Mouse (Mus musculus) frontal cortex, adult 2 months (tissue): ENCODE measurements around the gene Ltbp3. TPM values are rescaled to one million over a fixed set of nuclear protein-coding genes. Genes with fewer than 3 reads are reported as not detected.

Source experiments
- DNase-seq, 2 experiments: peaks; one replicate each; pipeline ENCODE4 v3.0.0; 2022; ENCODE audit warnings: low spot score in 1 of 2; ENCODE audit errors: extremely low spot score in 1 of 2
- polyA plus RNA-seq: library from polyadenylated mRNA; depleted of rRNA; stranded (reverse); fragments of >200 nt; gene quantifications from 2 replicates; pipeline ENCODE4 v1.2.3, GENCODE M21; 2012

Ltbp3 gene
- polyA plus RNA-seq, 1 experiment, result 81.5 TPM

DNA sequence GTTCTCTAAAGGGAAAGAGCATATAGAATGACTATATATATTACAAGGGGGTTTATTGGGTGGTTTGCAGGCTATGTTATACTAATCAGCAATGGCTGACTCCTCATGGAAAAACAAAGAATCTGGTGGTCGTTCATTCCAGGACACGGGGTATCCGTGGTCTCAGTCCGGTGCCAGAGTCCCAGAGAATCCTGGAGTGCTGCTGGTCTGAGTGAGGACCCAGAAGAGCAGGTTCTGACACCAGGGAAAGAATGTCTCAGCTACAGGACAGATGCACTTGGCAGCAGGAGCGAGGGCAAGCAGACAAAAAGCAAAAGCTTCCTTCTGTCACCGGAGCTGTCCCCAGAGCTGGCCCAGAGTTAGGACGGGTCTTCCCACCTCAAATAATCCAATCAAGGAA lies 47.9 kb downstream of the Ltbp3 start:
- DNase-seq, result no peak

GRCm38 (mm10) chr19:5789066-5789465 lies 48.4 kb downstream of the Ltbp3 start:
- DNase-seq, result no peak

GRCm38 (mm10) chr19:5791329-5791728 lies 50.6 kb downstream of the Ltbp3 start:
- DNase-seq, result no peak

- peak in 1 of 2 experiments; percentile 79 for DNase-seq
Observed at GRCm38 (mm10) chr19:5793116-5793515, 52.4 kb downstream of the Ltbp3 start.

DNA sequence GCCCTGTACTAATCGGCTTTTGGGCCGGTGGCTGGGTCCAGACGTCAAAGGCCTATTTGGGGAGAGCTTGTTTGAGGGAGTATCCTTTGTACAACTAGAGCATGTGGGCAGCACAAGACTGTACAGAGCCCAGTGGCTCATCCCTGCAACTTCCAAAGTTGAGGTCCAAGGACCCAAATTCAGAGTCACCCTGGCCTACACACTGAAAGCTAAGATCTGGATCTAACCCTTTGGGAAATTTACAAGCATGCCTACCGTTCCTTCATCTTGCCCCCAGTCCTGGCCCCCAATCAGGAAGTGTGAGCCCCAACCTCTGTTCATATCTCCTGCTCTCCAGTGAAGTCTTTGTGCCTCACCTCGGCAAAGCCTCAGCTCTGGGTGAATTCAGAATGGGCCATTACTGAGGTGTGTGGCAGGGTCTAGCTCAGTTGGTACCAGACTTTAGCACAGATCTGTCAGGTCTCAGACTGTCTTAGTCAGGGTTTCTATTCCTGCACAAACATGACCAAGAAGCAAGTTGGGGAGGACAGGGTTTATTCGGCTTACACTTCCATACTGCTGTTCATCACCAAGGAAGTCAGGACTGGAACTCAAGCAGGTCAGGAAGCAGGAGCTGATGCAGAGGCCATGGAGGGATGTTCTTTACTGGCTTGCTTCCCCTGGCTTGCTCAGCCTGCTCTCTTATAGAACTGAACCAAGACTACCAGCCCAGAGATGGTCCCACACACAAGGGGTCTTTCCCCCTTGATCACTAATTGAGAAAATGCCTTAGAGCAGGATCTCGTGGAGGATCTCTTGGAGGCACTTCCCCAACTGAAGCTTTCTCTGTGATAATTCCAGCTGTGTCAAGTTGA lies 53.4 kb downstream of the Ltbp3 start:
- peak in 1 of 2 experiments; percentile 72 for DNase-seq

DNA sequence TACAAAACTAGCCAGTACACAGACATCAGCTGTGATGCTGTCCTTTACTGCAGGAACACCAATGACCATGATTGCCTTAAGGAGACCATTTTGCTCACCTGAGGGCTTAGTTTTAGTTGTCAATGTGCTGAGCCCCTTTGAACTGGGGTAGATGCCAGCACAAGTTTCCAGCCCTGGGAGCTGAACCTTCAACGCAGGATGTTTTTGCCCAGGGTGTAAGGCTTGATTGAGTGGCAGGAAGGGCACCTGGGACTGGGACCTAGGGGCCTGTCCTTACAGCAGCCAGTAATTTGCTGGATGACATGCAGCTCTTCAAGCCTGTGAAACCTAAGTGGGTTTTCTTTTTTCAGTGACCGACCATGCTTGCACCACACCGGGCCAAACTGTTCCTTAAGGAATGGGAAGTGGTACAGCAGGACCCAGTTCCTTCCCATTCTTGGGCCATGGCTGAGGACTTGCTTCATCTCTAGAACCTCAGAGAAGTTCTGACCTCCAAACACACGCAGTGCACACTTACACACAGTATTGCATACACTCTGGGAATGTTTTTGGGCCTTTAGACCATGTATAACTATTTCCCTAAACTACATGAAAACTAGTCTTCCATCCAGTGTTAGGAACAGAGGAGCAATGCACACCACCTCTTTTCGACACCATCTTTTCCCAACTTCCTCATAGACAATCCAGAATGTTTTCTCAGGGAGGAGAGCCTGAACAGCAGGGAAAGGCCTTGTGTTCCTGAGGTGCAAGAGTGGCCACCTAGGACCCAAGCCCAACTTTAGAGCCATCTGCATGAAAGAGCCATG lies 54.3 kb downstream of the Ltbp3 start:
- peak in 1 of 2 experiments; percentile 55 for DNase-seq

DNA sequence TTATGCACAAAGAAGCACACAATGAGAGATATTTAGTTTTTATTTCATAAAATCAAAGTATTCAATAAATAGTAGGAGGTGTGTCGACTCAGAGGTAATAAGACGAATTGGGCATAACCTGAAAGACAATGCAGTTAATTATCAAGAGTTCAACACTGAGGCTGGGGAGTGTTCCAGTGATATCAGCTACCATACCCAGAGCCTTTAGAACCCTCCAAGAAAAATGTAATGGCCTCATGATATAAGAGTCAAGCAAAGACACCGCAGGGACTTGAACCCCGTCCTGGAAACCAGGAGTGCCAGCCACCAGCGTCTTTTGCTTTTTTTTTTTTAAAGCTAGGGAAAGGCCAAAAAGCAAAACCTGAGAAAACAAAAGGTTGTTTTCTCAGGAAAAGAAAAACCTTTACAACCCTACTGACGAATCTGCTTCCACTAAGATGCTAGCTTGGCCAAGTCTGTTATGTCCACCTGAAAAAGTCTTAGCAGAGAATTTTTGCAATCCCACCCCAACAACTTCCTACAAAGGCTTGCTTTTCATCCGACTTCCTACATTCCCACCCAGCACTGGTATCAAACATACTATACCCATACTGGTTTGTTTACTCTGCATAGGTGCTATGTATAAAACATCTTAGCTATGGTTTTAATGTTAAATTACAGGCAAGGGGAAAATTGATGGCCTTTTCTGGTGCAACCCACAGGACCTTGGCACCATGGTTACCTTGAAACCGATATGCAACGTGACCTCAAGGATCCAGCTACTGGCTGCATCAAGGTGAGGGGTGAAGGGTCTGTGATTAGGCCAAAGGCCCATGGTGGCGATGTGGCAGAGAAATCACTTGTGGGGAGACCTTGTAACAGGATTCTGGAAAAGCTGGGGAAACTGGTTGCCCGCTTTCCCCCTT lies 55.2 kb downstream of the Ltbp3 start:
- DNase-seq, result no peak

DNA sequence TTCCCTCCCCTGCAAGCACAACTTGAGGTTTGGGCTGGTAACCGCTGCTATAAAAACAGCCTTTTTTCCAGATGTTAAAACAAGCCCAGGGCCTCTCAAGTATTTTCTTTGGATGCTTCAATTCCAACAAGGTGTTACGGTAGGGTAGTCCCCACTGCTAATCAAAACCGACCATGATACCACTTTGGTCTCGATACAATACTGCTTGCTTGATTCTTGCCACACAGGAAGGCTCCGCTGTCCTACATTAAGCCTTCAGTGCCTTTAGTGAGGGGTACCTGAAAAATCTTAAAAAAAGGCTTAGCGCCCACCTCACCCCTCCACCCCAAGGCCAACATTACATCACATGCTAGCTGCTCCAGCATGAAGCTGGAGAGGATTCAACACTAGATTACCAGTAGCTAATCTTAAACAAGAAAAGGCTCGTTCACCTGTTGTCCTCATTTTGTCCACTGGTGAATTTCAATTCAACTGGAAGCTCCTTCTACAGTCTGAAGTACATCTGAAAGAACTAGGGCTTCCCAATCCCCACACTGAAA lies 55.9 kb downstream of the Ltbp3 start:
- peak in 1 of 2 experiments; percentile 35 for DNase-seq

- peak in 1 of 2 experiments; percentile 34 for DNase-seq
Observed at GRCm38 (mm10) chr19:5797381-5798111, 56.8 kb downstream of the Ltbp3 start.

GRCm38 (mm10) chr19:5798700-5799479 lies 58.2 kb downstream of the Ltbp3 start:
- peak in 1 of 2 experiments; percentile 40 for DNase-seq

- no peak for DNase-seq
Observed at GRCm38 (mm10) chr19:5799566-5800349, 59.1 kb downstream of the Ltbp3 start.

DNA sequence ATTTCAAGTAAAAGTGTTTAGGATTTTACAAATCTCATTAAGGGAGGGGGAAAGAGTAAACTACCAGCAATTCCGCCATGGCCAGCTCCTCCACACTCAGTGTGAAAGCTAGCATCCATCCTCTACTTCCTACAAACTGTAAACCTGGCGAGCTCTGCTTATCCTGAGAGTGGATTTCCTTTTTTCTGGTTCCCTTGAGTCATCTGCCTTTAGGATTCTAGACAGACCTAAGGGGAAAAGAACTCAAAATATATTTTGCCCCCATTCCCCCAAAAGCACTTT lies 59.6 kb downstream of the Ltbp3 start:
- DNase-seq, result no peak

- peak in 1 of 2 experiments; percentile 31 for DNase-seq
Observed at GRCm38 (mm10) chr19:5800632-5801431, 60.1 kb downstream of the Ltbp3 start.

DNA sequence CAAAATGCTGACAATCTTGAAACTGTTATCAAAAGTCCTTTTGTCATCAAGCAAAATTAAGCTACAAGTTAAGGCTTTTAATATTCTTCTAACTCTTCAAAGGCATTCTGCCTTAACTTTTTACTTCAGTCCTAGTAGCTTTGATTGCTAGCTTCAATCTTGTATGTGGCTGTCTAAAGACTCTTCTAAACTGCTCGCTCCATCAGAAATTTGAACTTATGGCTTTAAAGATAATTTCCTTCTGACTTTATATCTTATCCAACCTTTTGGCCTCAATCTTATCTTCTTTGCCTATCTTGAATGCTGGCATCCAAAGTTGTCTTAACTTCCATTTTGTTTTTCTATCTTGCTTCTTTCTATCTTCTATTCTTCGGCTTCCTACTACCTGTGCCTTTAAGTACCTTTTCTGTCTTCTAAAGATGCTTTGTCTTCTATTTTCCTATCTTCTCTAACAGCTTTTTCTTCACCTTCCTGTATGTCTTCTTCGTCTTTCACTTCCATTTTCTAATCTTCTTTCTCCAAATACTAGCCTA lies 60.8 kb downstream of the Ltbp3 start:
- DNase-seq, result no peak

GRCm38 (mm10) chr19:5802011-5802786 lies 61.5 kb downstream of the Ltbp3 start:
- DNase-seq, result peak; percentile 92 to 98

GRCm38 (mm10) chr19:5802787-5803040 lies 62.0 kb downstream of the Ltbp3 start:
- no peak for DNase-seq
